Mouse (Mus musculus) midbrain, embryonic 15.5 days (tissue): Measurements from ENCODE around the gene Galnt9. TPM values are rescaled to one million over a fixed set of nuclear protein-coding genes. Genes with fewer than 3 reads are reported as not detected.

ENCODE experiments used
- ATAC-seq: fragments of 200-750 bp; cut with Nextera tagmentation; replicated peaks from 2 replicates; pipeline ENCODE4 v1.8.0; 2017; ENCODE audit warnings: moderate TSS enrichment
- H3K27ac ChIP-seq: fragments of 300-500 bp; sonication (generic); 2 replicates; pipeline ENCODE4 v1.5.1; 2015; ENCODE audit warnings: mild to moderate bottlenecking, inconsistent platforms
- H3K27me3 ChIP-seq: fragments of 300-500 bp; sonication (generic); replicated peaks from 2 replicates; pipeline ENCODE4 v1.6.1; 2015; ENCODE audit warnings: inconsistent platforms
- H3K36me3 ChIP-seq: fragments of 300-500 bp; sonication (generic); replicated peaks from 2 replicates; pipeline ENCODE4 v1.6.1; 2015; ENCODE audit warnings: inconsistent platforms
- H3K4me1 ChIP-seq: fragments of 300-500 bp; sonication (generic); 2 replicates; pipeline ENCODE4 v1.6.1; 2015; ENCODE audit warnings: inconsistent platforms
- H3K4me2 ChIP-seq: fragments of 300-500 bp; sonication (generic); 2 replicates; pipeline ENCODE4 v1.6.1; 2015; ENCODE audit warnings: inconsistent platforms, mild to moderate bottlenecking, moderate library complexity
- H3K4me3 ChIP-seq: fragments of 300-500 bp; sonication (generic); 2 replicates; pipeline ENCODE4 v1.5.1; 2015; ENCODE audit warnings: mild to moderate bottlenecking, inconsistent platforms
- H3K9ac ChIP-seq: fragments of 300-500 bp; sonication (generic); 2 replicates; pipeline ENCODE4 v1.6.1; 2015; ENCODE audit warnings: mild to moderate bottlenecking, inconsistent platforms
- H3K9me3 ChIP-seq: fragments of 300-500 bp; sonication (generic); 2 replicates; pipeline ENCODE4 v1.6.1; 2016; ENCODE audit warnings: inconsistent platforms
- WGBS: fragments of 180-500 bp; shearing (Covaris S2); methylation state at CpG from one replicate; pipeline ENCODE4 v1.1.7; 2015; ENCODE audit warnings: mixed read lengths; 5-methylcytosine and 5-hydroxymethylcytosine counted together
- polyA plus RNA-seq: library from polyadenylated mRNA; unstranded; fragments of >200 nt; fragmentation: Nextera tagmentation; extraction: Ambion mirVana; gene quantifications from 2 replicates; pipeline ENCODE4 v1.2.1, GENCODE M21; 2015

Galnt9 gene
- polyA plus RNA-seq, 1 experiment from 2014 or later = 26.8 TPM

DNA sequence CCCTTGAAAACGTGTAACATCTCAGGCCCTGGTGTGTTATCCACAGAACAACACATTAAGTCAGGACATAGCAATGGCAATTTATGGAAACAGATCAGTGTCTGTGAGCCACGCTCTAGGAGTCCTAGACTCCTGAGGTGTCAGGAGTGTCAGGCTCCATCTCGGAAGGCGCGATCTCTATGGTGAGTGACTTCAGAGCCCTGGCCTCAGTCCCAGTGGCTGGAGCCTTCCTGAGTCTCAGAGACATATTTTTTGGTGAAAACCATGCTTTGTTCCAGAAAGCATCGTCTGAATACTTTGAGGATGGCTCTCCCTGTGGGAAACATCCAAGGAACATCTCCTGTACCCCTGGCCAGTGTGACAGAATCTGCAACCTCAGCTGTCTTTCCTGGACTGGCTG, 2.7 kb upstream of the Galnt9 start:
- no peak overlapping the region for H3K4me3 ChIP-seq
- H3K36me3 ChIP-seq = no peaks in the 10 kb centered on the region
- no peak overlapping the region for H3K4me2 ChIP-seq
- no peaks in the 10 kb centered on the region for H3K9me3 ChIP-seq
- peaks cover 36% of the 10 kb centered on the region for H3K27me3 ChIP-seq
- H3K27ac ChIP-seq = no peak overlapping the region
- WGBS = 76% methylated on average over 6 of the region's 6 CpGs
- ATAC-seq = no peak
- H3K4me1 ChIP-seq = peaks cover 21% of the 10 kb centered on the region
- no peak overlapping the region for H3K9ac ChIP-seq

DNA sequence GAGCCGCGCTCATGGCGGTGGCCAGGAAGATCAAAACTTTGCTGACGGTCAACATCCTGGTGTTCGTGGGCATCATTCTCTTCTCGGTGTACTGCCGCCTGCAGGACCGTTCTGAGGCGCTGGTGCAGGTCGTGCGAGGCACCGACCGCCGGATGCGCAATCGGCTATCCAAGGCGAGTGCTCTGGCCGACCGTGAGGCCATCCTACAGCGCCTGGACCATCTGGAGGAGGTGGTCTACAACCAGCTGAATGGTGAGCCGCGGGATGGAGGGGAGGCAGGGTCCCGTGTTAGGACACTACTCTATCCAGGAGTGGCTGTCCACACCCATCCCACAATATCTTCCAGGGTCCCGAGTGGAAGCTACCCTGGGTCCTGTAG, 525 bp downstream of the Galnt9 start:
- H3K4me2 ChIP-seq = peak overlapping the region; percentile 79
- 6% methylated on average over 24 of the region's 24 CpGs for WGBS
- H3K4me1 ChIP-seq = peaks cover 30% of the 10 kb centered on the region
- peak; percentile 55 for ATAC-seq
- H3K27ac ChIP-seq = peak overlapping the region; percentile 75
- H3K4me3 ChIP-seq = peak overlapping the region; percentile 59
- H3K9me3 ChIP-seq = no peaks in the 10 kb centered on the region
- no peaks in the 10 kb centered on the region for H3K36me3 ChIP-seq
- peak overlapping the region; percentile 65 for H3K9ac ChIP-seq
- H3K27me3 ChIP-seq = peaks cover 42% of the 10 kb centered on the region

DNA sequence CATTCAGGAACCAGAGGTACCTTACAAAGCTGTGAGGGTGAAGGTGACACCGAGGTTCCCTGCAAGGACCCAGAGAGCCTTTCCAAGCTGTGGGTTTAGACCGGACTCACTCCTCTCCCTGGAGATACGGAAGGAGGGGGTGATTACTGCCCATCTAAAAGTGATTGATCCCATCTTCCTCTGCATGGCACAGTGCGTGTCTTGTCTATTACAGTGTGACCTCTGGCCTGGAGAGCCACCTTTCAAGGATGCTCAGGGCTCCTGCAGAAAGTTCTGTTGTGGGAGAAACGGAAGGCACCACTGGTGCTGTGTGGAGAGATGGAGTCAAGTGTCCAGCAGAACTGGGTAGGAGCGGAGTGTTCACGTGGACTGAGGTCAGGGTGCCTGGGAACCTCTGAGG, 1.2 kb downstream of the Galnt9 start:
- Histone ChIP-seq H3K4me3 (peak overlapping the region; percentile 59), H3K9ac (peak overlapping the region; percentile 65), H3K36me3 (no peaks in the 10 kb centered on the region), H3K9me3 (no peaks in the 10 kb centered on the region), H3K27me3 (peaks cover 42% of the 10 kb centered on the region), H3K27ac (no peak overlapping the region), H3K4me1 (peaks cover 30% of the 10 kb centered on the region), H3K4me2 (peak overlapping the region; percentile 79)
- ATAC-seq = no peak
- 75% methylated on average over 7 of the region's 7 CpGs for WGBS

DNA sequence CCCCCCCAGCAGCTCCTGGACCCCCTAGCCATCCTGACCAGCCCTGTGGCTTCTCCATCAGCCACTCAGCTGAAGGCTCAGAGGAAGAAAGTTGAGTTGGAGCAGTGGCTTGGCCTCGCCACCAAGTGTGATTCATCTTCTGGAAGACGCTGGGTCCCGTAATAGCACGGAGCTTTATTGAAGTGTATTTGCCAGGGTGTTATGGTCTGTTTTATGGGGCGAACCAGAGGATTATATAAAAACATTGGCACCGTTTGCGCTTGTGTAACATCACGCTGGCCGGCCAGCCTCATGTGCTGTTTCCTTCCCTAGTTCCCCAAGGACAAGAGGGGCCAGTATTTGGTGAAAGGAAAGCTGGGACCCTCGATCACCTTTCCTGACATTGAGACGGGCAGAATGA, 2.0 kb downstream of the Galnt9 start:
- Histone ChIP-seq H3K4me3 (peak overlapping the region; percentile 59; the same call in 1 of the 2 replicates), H3K9me3 (no peaks in the 10 kb centered on the region), H3K27me3 (peaks cover 42% of the 10 kb centered on the region), H3K4me2 (peak overlapping the region; percentile 79), H3K4me1 (peaks cover 30% of the 10 kb centered on the region), H3K36me3 (no peaks in the 10 kb centered on the region), H3K9ac (no peak overlapping the region), H3K27ac (no peak overlapping the region)
- no peak for ATAC-seq
- WGBS = 84% methylated on average over 11 of the region's 11 CpGs

DNA sequence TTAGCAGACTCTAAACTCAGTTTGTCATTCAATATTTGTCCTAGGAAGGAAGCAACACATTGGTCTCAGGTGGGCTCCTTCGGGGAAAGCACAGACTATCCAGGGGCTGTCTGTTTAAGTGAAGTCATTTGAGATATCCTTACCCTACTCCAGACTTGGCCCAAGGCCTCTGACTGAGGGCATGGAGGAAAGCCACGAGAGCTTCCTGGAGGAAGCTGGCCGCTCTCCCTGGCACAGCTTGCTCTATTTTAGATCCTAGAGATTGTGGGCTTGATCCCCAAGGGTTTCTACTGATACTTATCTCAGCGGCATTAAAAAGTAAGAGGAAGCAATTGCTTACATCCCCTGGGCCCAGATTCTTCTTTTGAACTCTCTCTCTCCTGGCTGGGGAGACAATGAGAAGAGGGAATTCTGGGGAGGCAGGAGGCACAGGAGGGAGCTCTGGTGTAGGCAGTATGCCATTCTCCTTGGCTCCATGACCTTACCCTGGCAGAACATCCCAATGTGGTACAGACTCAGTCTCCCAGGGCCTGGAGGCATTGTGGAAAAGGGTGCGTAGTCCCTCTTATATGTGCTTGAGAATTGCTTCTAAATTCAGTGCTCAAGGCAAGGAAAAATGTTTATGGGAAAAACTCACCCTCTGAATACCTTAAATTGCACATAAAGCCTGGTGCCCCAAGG, 2.7 kb downstream of the Galnt9 start:
- Histone ChIP-seq H3K27me3 (peaks cover 42% of the 10 kb centered on the region), H3K4me2 (peak overlapping the region; percentile 79), H3K9ac (no peak overlapping the region), H3K27ac (no peak overlapping the region), H3K36me3 (no peaks in the 10 kb centered on the region), H3K4me1 (peaks cover 30% of the 10 kb centered on the region), H3K4me3 (no peak overlapping the region), H3K9me3 (no peaks in the 10 kb centered on the region)
- ATAC-seq = no peak
- 75% methylated on average over 5 of the region's 5 CpGs for WGBS

DNA sequence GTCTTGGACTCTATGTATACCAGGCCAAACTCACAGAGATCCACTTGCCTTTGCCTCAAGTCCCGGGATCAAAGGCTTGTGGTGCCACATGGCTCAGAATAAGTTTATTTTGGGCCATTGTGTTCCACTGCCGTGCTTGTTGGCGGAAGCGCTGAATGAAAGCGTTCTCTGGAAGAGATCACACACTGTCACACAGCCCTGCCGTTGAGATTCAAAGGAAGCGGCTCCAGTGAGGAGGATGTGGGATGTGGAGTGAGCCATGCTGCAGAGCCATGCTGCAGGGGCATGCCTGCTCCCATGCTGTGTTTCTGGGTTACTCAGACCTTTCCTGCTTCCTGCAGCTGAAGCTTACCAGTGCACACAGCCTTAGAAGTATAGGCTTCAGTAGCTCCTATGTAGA, 4.3 kb downstream of the Galnt9 start:
- no peak overlapping the region for H3K9ac ChIP-seq
- peaks cover 34% of the 10 kb centered on the region for H3K27me3 ChIP-seq
- no peak for ATAC-seq
- H3K4me2 ChIP-seq = no peak overlapping the region
- no peaks in the 10 kb centered on the region for H3K9me3 ChIP-seq
- WGBS = 24% methylated on average over 7 of the region's 7 CpGs
- H3K4me3 ChIP-seq = no peak overlapping the region
- no peak overlapping the region for H3K27ac ChIP-seq
- H3K4me1 ChIP-seq = peaks cover 30% of the 10 kb centered on the region
- no peaks in the 10 kb centered on the region for H3K36me3 ChIP-seq

DNA sequence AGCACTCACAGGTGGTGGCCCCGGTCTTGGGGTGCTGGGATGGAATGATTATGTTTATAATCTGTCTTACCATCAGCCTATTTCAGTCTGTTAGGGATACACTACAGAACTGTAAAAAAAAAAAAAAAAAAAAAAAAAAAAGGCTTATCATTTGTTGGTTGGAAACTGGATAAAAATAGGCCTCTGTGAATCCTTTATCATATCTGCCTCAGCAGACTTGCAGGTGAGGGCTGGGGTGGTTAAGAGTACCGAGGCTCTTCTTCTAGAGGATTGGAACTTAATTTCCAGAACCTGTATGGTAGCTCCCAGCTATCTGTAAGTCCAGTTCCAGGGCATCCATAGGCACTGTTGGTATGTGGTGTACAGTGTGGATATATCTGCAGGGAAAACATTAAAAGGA, 6.0 kb downstream of the Galnt9 start:
- H3K27me3 ChIP-seq = peaks cover 18% of the 10 kb centered on the region
- no peaks in the 10 kb centered on the region for H3K9me3 ChIP-seq
- no peaks in the 10 kb centered on the region for H3K36me3 ChIP-seq
- H3K9ac ChIP-seq = no peak overlapping the region
- no peak overlapping the region for H3K4me2 ChIP-seq
- H3K4me1 ChIP-seq = peaks cover 22% of the 10 kb centered on the region
- H3K27ac ChIP-seq = no peak overlapping the region
- WGBS = 76% methylated on average over 2 of the region's 2 CpGs
- ATAC-seq = no peak
- no peak overlapping the region for H3K4me3 ChIP-seq

DNA sequence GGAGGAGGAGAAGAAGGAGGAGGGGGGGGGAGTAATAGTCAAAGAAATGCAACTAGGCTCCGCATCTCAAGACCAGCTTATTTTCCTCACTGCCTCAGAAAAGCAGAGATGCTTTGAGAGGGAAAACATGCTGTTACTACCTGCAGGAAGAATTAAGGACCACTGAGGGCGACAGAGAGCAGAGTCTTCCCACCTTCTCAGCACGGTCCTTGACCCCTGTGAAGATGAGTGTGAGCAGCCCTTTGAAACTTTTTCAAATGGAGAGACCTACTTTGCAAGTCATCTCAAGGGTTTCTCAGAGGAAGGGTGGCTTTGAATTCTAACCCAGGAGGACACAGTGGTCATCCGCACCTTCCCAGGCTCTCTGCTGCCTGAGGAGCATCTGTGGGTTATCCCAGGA, 6.7 kb downstream of the Galnt9 start:
- Histone ChIP-seq H3K9me3 (no peaks in the 10 kb centered on the region), H3K27ac (no peak overlapping the region), H3K27me3 (peaks cover 12% of the 10 kb centered on the region; the same call in 1 of the 2 replicates), H3K4me1 (peaks cover 15% of the 10 kb centered on the region), H3K4me3 (no peak overlapping the region), H3K36me3 (no peaks in the 10 kb centered on the region), H3K9ac (no peak overlapping the region), H3K4me2 (no peak overlapping the region)
- 34% methylated on average over 4 of the region's 4 CpGs for WGBS
- ATAC-seq = no peak

DNA sequence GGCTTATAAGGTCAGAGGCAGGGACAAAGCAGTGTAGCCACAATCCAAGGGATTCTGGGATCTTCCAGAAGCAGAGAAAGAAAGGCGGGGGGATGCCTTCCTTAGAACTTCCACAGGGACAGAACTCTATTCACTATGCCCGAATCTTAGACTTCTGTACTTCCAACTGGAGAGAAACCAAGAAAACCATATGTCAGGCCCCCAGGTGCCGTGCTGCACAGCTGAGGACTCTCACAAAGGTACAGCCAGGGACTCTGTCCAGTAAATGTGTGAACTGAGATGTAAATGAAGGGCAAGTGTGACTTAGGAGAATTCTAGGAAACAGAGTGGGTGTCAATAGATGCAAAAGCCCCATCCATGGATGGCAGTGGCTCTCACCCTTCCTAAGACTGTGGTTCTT, 7.8 kb downstream of the Galnt9 start:
- no peak for ATAC-seq
- H3K9ac ChIP-seq = no peak overlapping the region
- H3K36me3 ChIP-seq = no peaks in the 10 kb centered on the region
- peaks cover under 1% of the 10 kb centered on the region; the same call in 1 of the 2 replicates for H3K27me3 ChIP-seq
- H3K4me3 ChIP-seq = no peak overlapping the region
- H3K4me2 ChIP-seq = no peak overlapping the region
- no peak overlapping the region for H3K27ac ChIP-seq
- no peaks in the 10 kb centered on the region for H3K9me3 ChIP-seq
- WGBS = 80% methylated on average over 3 of the region's 3 CpGs
- H3K4me1 ChIP-seq = peaks cover 4% of the 10 kb centered on the region

DNA sequence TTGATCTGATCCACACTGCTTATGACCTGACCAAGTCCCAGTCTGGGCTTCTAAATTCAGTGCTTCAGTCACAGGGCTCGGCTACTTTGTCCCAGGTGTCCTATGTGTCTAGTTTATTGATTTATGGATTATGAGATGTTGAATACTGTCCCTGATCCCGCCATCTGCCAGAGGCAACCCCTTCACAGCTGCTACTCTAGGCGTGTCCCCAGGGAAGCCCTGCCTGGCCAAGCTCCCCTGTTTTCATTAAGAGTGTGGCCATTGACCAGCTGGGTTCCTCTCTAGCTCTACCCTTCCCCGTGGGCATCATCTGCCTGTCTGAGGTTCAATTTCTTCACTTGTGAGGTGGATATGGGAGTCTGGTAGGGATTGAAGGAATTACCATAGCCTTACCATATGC, 9.2 kb downstream of the Galnt9 start:
- no peak; the same call in 1 of the 2 replicates for ATAC-seq
- no peak overlapping the region for H3K9ac ChIP-seq
- H3K4me1 ChIP-seq = no peaks in the 10 kb centered on the region; the same call in 1 of the 2 replicates
- H3K4me3 ChIP-seq = no peak overlapping the region
- no peak overlapping the region for H3K4me2 ChIP-seq
- H3K36me3 ChIP-seq = no peaks in the 10 kb centered on the region
- 51% methylated on average over 4 of the region's 4 CpGs for WGBS
- no peak overlapping the region for H3K27ac ChIP-seq
- no peaks in the 10 kb centered on the region for H3K9me3 ChIP-seq
- H3K27me3 ChIP-seq = no peaks in the 10 kb centered on the region

DNA sequence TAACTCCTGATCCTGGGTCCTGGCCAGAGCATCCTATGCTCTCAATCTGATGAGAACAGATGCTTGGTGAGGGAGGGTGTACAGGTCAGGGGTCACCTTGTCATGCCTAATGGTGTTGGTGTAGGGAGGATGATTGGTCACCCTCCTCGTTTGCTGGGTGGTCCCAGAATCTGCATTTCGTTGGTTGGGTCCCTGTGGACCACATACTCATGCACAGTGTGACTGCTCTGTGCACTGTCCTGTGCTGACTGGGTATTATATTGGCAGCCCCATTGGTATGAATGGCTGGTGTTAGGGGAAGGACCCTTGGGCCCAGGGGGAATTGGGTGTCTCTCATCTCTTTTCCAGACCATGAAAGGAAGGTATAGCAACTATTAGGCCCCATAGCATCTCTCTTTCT, 11.0 kb downstream of the Galnt9 start:
- Histone ChIP-seq H3K9ac (no peak overlapping the region), H3K4me2 (no peak overlapping the region), H3K27me3 (no peaks in the 10 kb centered on the region), H3K27ac (no peak overlapping the region), H3K4me3 (no peak overlapping the region), H3K9me3 (no peaks in the 10 kb centered on the region), H3K36me3 (no peaks in the 10 kb centered on the region), H3K4me1 (no peaks in the 10 kb centered on the region)
- no peak for ATAC-seq
- 58% methylated on average over 2 of the region's 2 CpGs for WGBS

DNA sequence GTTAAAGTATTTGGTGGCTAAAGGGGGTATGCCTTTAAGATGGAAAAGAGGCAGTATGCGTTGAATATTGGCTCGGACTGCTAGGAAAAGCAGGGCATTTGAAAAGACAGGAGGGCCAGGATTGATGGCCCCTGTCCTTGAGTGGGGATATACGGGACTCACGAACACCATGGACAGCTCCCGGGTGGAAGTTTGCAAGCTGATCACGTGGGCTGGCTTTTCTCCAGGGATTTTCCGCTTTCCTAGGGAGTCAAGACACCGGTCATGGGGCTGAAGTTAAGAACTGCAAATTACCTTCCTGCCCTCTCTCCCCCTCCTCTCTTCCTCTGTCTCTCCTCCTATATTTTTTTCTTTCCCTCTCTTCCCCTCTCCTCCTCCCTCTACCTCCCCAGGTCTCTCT, 14.2 kb downstream of the Galnt9 start:
- Histone ChIP-seq H3K4me1 (no peaks in the 10 kb centered on the region), H3K27me3 (no peaks in the 10 kb centered on the region), H3K9ac (no peak overlapping the region), H3K4me2 (no peak overlapping the region), H3K9me3 (no peaks in the 10 kb centered on the region), H3K27ac (no peak overlapping the region), H3K36me3 (no peaks in the 10 kb centered on the region), H3K4me3 (no peak overlapping the region)
- WGBS = 11% methylated on average over 8 of the region's 8 CpGs
- ATAC-seq = no peak

DNA sequence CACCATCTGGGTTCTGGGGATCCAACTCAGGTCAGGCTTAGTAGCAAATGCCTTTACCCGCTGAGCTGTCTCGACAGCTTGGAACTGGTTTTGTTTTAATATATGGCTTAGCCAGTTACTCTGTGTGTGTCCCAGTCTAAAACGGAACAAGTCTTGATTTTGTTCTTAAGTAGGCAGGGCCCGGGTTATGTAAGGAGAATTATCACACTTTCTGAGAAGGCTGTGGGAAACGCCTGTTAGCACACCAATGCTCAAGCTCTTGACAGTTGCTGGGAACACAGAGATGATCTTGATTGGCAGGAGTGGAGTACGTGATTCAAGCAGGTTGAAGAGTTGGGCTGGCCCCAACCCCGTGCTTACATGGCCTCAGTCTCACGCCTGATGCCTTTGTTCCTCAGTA, 15.5 kb downstream of the Galnt9 start:
- WGBS = 89% methylated on average over 8 of the region's 8 CpGs
- no peak overlapping the region for H3K27ac ChIP-seq
- H3K4me3 ChIP-seq = no peak overlapping the region
- H3K9me3 ChIP-seq = no peaks in the 10 kb centered on the region
- H3K36me3 ChIP-seq = no peaks in the 10 kb centered on the region
- no peak for ATAC-seq
- no peaks in the 10 kb centered on the region for H3K27me3 ChIP-seq
- no peak overlapping the region for H3K4me2 ChIP-seq
- no peaks in the 10 kb centered on the region for H3K4me1 ChIP-seq
- no peak overlapping the region for H3K9ac ChIP-seq
